Mouse (Mus musculus) midbrain, postnatal 0 days (tissue): ENCODE measurements at regions not wholly inside any gene's neighbourhood (a gene's known extent, or its start where the extent isn't known, plus 50 kb on each side); places are given as distances from the start of the nearest gene placed in this dataset.

Source experiments
- ATAC-seq: fragments of 200-750 bp; cut with Nextera tagmentation; 2 replicates; pipeline ENCODE4 v1.8.0; 2017; ENCODE audit warnings: moderate number of reproducible peaks, mild to moderate bottlenecking, moderate TSS enrichment, moderate library complexity; ENCODE audit not compliant: low FRiP score
- DNase-seq: peaks from one replicate; pipeline ENCODE4 v3.0.0-alpha.2; 2015; ENCODE audit warnings: low spot score
- H3K27ac ChIP-seq: fragments of 300-500 bp; sonication (generic); 2 replicates; pipeline ENCODE4 v1.5.1; 2014; ENCODE audit warnings: low read depth, mild to moderate bottlenecking, low read length, mixed read lengths
- H3K27me3 ChIP-seq: fragments of 300-500 bp; sonication (generic); 2 replicates; pipeline ENCODE4 v1.6.1; 2014; ENCODE audit warnings: low read length, control low read depth, mixed read lengths; ENCODE audit not compliant: insufficient read depth
- H3K36me3 ChIP-seq: fragments of 300-500 bp; sonication (generic); 2 replicates; pipeline ENCODE4 v1.6.1; 2014; ENCODE audit warnings: low read length, control low read depth, mixed read lengths; ENCODE audit not compliant: insufficient read depth
- H3K4me1 ChIP-seq: fragments of 300-500 bp; sonication (generic); 2 replicates; pipeline ENCODE4 v1.6.1; 2014; ENCODE audit warnings: mild to moderate bottlenecking, control low read depth, antibody characterized with exemption, low read length, mixed read lengths; ENCODE audit not compliant: insufficient read depth
- H3K4me2 ChIP-seq: fragments of 300-500 bp; sonication (generic); 2 replicates; pipeline ENCODE4 v1.6.1; 2014; ENCODE audit warnings: low read depth, mild to moderate bottlenecking, low read length, mixed read lengths; ENCODE audit not compliant: poor library complexity, severe bottlenecking
- H3K4me3 ChIP-seq: fragments of 300-500 bp; sonication (generic); 2 replicates; pipeline ENCODE4 v1.5.1; 2014; ENCODE audit warnings: low read depth, mild to moderate bottlenecking, low read length, moderate library complexity
- H3K9ac ChIP-seq: fragments of 300-500 bp; sonication (generic); replicated peaks from 2 replicates; pipeline ENCODE4 v1.6.1; 2014; ENCODE audit warnings: mild to moderate bottlenecking, low read length, moderate library complexity, mixed read lengths; ENCODE audit not compliant: poor library complexity, severe bottlenecking
- H3K9me3 ChIP-seq: fragments of 300-500 bp; sonication (generic); 2 replicates; pipeline ENCODE4 v1.6.1; 2016; ENCODE audit warnings: low read length, control low read depth
- CTCF ChIP-seq: IDR thresholded peaks from 2 replicates; pipeline ENCODE4 v1.5.1; 2016; ENCODE audit warnings: antibody characterized with exemption, mild to moderate bottlenecking
- WGBS: fragments of 180-500 bp; shearing (Covaris S2); extraction: QIAGEN DNeasy Blood & Tissue Kit; methylation state at CpG from one replicate; pipeline ENCODE4 v1.1.7; 2014; 5-methylcytosine and 5-hydroxymethylcytosine counted together

GRCm38 (mm10) chr1:18956975-18957374, 145.8 kb upstream of the Tfap2d start:
- H3K4me2 ChIP-seq, result no peak overlapping the region
- DNase-seq, result no peak
- no peaks in the 10 kb centered on the region for H3K36me3 ChIP-seq
- H3K4me1 ChIP-seq, result no peaks in the 10 kb centered on the region
- no peak overlapping the region for H3K9ac ChIP-seq
- H3K4me3 ChIP-seq, result no peak overlapping the region
- no peak overlapping the region for H3K27ac ChIP-seq
- no peak for TF ChIP-seq CTCF
- no peaks in the 10 kb centered on the region for H3K9me3 ChIP-seq
- ATAC-seq, result no peak
- WGBS, result 65% methylated on average over 6 of the region's 6 CpGs
- no peaks in the 10 kb centered on the region for H3K27me3 ChIP-seq

- peak; percentile 47; the same call in 1 of the 2 replicates for ATAC-seq
- no peaks in the 10 kb centered on the region for H3K36me3 ChIP-seq
- no peak for DNase-seq
- no peaks in the 10 kb centered on the region for H3K9me3 ChIP-seq
- H3K4me1 ChIP-seq, result no peaks in the 10 kb centered on the region
- no peak overlapping the region for H3K27ac ChIP-seq
- H3K27me3 ChIP-seq, result no peaks in the 10 kb centered on the region
- H3K4me3 ChIP-seq, result no peak overlapping the region
- H3K9ac ChIP-seq, result no peak overlapping the region
- 56% methylated on average over 9 of the region's 9 CpGs for WGBS
- no peak overlapping the region for H3K4me2 ChIP-seq
- no peak for TF ChIP-seq CTCF
These were observed 141.4 kb upstream of the Tfap2d start for GRCm38 (mm10) chr1:18961464-18961863.

DNA sequence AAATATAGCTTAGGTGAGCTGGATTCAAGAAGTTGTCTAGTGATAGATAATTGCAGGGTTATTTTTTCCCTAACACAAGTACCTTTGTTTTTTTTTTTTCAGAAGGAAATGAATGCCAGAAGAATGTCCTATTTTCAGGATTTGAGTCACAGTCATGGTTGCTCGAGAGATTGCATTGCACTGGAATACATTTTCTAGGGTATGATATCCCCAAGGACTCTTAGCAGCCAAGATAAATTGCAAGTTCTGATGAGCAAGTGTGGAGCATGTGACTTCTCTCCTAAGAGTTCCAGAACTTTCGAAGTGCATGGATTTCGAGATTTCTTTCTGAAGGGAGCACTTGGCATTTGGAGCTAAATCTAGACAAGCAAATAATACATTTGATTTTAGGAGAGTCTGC, 140.9 kb upstream of the Tfap2d start:
- Histone ChIP-seq H3K27me3 (no peaks in the 10 kb centered on the region), H3K9ac (no peak overlapping the region), H3K4me3 (no peak overlapping the region), H3K27ac (no peak overlapping the region), H3K9me3 (no peaks in the 10 kb centered on the region), H3K4me1 (no peaks in the 10 kb centered on the region), H3K36me3 (no peaks in the 10 kb centered on the region), H3K4me2 (no peak overlapping the region)
- no peak for DNase-seq
- no peak for ATAC-seq
- 71% methylated on average over 3 of the region's 3 CpGs for WGBS
- TF ChIP-seq CTCF, result no peak

DNA sequence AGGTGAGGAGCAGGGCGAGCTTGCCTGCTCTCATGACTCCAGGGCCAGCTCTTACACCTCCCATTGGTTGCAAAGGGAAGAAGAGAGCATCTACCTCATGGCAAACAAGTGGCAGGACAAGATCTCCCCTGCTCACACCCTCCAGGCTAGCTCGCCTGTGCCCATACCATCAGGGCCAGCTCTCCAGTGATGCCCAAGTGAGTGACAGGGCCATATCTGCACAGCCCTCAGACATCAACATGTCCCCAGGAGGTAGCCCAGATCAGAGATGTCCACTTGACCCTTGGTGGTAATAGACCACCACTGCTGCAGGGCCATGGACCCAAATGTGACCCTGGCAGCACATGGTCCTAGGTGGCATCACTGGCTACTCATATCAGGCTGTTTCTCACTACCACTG, 133.9 kb upstream of the Tfap2d start:
- no peaks in the 10 kb centered on the region for H3K36me3 ChIP-seq
- no peaks in the 10 kb centered on the region for H3K9me3 ChIP-seq
- no peak for DNase-seq
- no peak overlapping the region for H3K9ac ChIP-seq
- ATAC-seq, result no peak
- 78% methylated on average over 2 of the region's 2 CpGs for WGBS
- no peak overlapping the region for H3K27ac ChIP-seq
- TF ChIP-seq CTCF, result no peak
- no peak overlapping the region for H3K4me3 ChIP-seq
- H3K27me3 ChIP-seq, result no peaks in the 10 kb centered on the region
- no peaks in the 10 kb centered on the region for H3K4me1 ChIP-seq
- no peak overlapping the region for H3K4me2 ChIP-seq

DNA sequence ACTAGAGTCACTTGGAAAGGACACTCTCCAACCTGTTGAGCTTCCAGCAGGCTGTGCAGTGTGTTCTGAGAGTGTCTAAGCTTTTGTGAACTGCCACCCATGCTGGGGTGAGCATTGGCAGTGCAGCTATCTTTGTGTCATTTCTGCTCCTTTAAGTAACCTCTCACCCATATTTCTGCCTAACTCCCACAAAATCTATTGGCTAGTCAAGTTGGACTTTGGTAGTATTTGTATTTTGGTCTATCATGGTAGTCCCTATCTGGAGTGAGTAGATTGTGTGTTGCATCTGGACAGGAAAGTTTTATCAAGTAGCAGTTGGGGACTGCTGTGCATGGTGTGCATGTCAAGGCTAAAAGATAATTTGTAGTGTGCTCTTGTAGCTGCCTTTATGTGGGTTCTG, 132.6 kb upstream of the Tfap2d start:
- Histone ChIP-seq H3K4me3 (no peak overlapping the region), H3K27me3 (no peaks in the 10 kb centered on the region), H3K4me1 (no peaks in the 10 kb centered on the region), H3K4me2 (no peak overlapping the region), H3K36me3 (no peaks in the 10 kb centered on the region), H3K9me3 (no peaks in the 10 kb centered on the region), H3K27ac (no peak overlapping the region), H3K9ac (no peak overlapping the region)
- ATAC-seq (no peak), DNase-seq (no peak)
- no peak for TF ChIP-seq CTCF

- Histone ChIP-seq H3K27me3 (no peaks in the 10 kb centered on the region), H3K4me1 (no peaks in the 10 kb centered on the region), H3K4me3 (no peak overlapping the region), H3K9ac (no peak overlapping the region), H3K27ac (no peak overlapping the region), H3K9me3 (no peaks in the 10 kb centered on the region), H3K4me2 (no peak overlapping the region), H3K36me3 (no peaks in the 10 kb centered on the region)
- DNase-seq, result no peak
- no peak for TF ChIP-seq CTCF
- WGBS, result 75% methylated on average over 6 of the region's 6 CpGs
- ATAC-seq, result no peak
These were observed 128.8 kb upstream of the Tfap2d start for GRCm38 (mm10) chr1:18973826-18974620.
